ENCODE assay signal across 25 mouse cellular contexts in the genomic region with DNA sequence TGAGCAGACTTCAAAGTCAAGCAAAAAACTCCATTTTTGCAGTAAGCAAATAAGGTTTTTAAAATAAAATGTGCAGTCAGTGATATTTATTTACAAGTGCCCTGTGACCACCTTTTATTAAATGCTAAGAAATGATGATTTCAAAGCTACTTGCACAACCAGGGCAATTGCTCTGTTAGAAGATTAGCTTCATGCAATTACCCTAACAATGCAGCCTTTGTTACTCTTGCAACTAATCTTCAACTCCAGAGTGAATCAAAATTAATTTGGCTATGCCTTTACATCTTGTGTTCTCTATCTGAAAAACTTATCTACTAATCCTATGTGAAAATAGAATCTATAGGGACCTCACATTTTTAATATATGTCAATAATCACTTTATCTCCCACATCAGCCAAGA.
"Had no signal": no experiment of that assay in that cellular context is flagged by ENCODE, and none has a peak within 500 bp of the region (broad histone marks: within the 10 kb centered on the region; RNA-seq: fewer than 3 reads in every experiment).

No protein-coding gene starts in this region.

- H3K4me1 ChIP-seq: heart, embryonic 13.5 days; heart, embryonic 15.5 days; hindbrain, embryonic 13.5 days; hindbrain, embryonic 15.5 days; kidney, embryonic 15.5 days; limb, embryonic 13.5 days; limb, embryonic 15.5 days had no signal

- ATAC-seq: hindbrain, postnatal 0 days; intestine, embryonic 16.5 days had no signal

- H3K4me2 ChIP-seq: heart, embryonic 11.5 days; heart, embryonic 13.5 days; heart, embryonic 15.5 days; hindbrain, embryonic 13.5 days; hindbrain, embryonic 15.5 days; kidney, embryonic 15.5 days; limb, embryonic 13.5 days; limb, embryonic 15.5 days had no signal

- H3K9ac ChIP-seq: heart, embryonic 13.5 days; heart, embryonic 15.5 days; hindbrain, embryonic 13.5 days; hindbrain, embryonic 15.5 days; kidney, embryonic 15.5 days; limb, embryonic 13.5 days; limb, embryonic 15.5 days had no signal

- H3K9me3 ChIP-seq: heart, embryonic 13.5 days; heart, embryonic 15.5 days; hindbrain, embryonic 13.5 days; hindbrain, embryonic 15.5 days; kidney, embryonic 15.5 days; limb, embryonic 13.5 days; limb, embryonic 15.5 days had no signal

- H3K36me3 ChIP-seq: heart, embryonic 13.5 days; heart, embryonic 15.5 days; hindbrain, embryonic 13.5 days; hindbrain, embryonic 15.5 days; kidney, embryonic 15.5 days; limb, embryonic 13.5 days; limb, embryonic 15.5 days had no signal

- DNase-seq: gastrocnemius, postnatal 14 days; gastrocnemius, postnatal 36 days; heart, adult 11 months; heart, adult 2 months; heart, postnatal 14 days; heart, postnatal 36 days; kidney, adult 11 months; kidney, adult 2 months; kidney, adult 9 months; kidney, postnatal 14 days; kidney, postnatal 36 days; layer of hippocampus, adult 9-11 months; layer of hippocampus, postnatal 36 days; left cerebral cortex, postnatal 4 days had no signal

- H3K27ac ChIP-seq: heart, adult 2 months; heart, embryonic 13.5 days; heart, embryonic 15.5 days; hindbrain, embryonic 13.5 days; hindbrain, embryonic 15.5 days; hindbrain, postnatal 0 days; kidney, embryonic 15.5 days; kidney, postnatal 0 days; limb, embryonic 13.5 days; limb, embryonic 15.5 days had no signal

- H3K27me3 ChIP-seq: heart, embryonic 13.5 days; heart, embryonic 15.5 days; hindbrain, embryonic 13.5 days; hindbrain, embryonic 15.5 days; kidney, embryonic 15.5 days; limb, embryonic 13.5 days; limb, embryonic 15.5 days had no signal

- H3K4me3 ChIP-seq: heart, adult 2 months; heart, embryonic 13.5 days; heart, embryonic 15.5 days; hindbrain, embryonic 13.5 days; hindbrain, embryonic 15.5 days; kidney, embryonic 15.5 days; limb, embryonic 13.5 days; limb, embryonic 15.5 days had no signal
